Mouse (Mus musculus) olfactory bulb, adult 2 months (tissue): ENCODE measurements at regions not wholly inside any gene's neighbourhood (a gene's known extent, or its start where the extent isn't known, plus 50 kb on each side); places are given as distances from the start of the nearest gene placed in this dataset.

ENCODE experiments used
- H3K27ac ChIP-seq: fragments of 200-500 bp; 2 replicates; pipeline ENCODE4 v1.5.1; 2012; ENCODE audit warnings: low read depth, low read length; ENCODE audit not compliant: insufficient read depth
- H3K4me1 ChIP-seq: fragments of 200-500 bp; 2 replicates; pipeline ENCODE4 v1.6.1; 2012; ENCODE audit warnings: low read length; ENCODE audit not compliant: control insufficient read depth, insufficient read depth
- H3K4me3 ChIP-seq: fragments of 200-500 bp; 2 replicates; pipeline ENCODE4 v1.5.1; 2012; ENCODE audit warnings: mild to moderate bottlenecking, low read depth, low read length, moderate library complexity; ENCODE audit not compliant: insufficient read depth
- CTCF ChIP-seq: fragments of 200-500 bp; IDR thresholded peaks from 2 replicates; pipeline ENCODE4 v1.5.1; 2012; ENCODE audit warnings: low read depth, mild to moderate bottlenecking, low read length, moderate library complexity; ENCODE audit not compliant: insufficient read depth
- POLR2A ChIP-seq: fragments of 200-500 bp; IDR thresholded peaks from 2 replicates; pipeline ENCODE4 v1.6.1; 2012; ENCODE audit warnings: mild to moderate bottlenecking, low read depth, low read length, moderate library complexity; ENCODE audit not compliant: insufficient read depth
- WGBS: fragments of 180-500 bp; shearing (Covaris S2); methylation state at CpG from one replicate; pipeline ENCODE4 v1.1.7; 2018; 5-methylcytosine and 5-hydroxymethylcytosine counted together

GRCm38 (mm10) chr5:77532261-77533015 lies 124.6 kb upstream of the Igfbp7 start:
- no peak overlapping the region for H3K27ac ChIP-seq
- 32% methylated on average over 19 of the region's 19 CpGs for WGBS
- H3K4me3 ChIP-seq, result no peak overlapping the region
- TF ChIP-seq POLR2A (no peak), CTCF (no peak)
- peaks cover 16% of the 10 kb centered on the region for H3K4me1 ChIP-seq

- Histone ChIP-seq H3K4me1 (peaks cover 16% of the 10 kb centered on the region), H3K27ac (no peak overlapping the region), H3K4me3 (no peak overlapping the region)
- 46% methylated on average over 7 of the region's 7 CpGs for WGBS
- TF ChIP-seq POLR2A (no peak), CTCF (no peak)
Measured at GRCm38 (mm10) chr5:77530376-77530775, 122.5 kb upstream of the Igfbp7 start.

GRCm38 (mm10) chr5:77517252-77517651 lies 109.4 kb upstream of the Igfbp7 start:
- H3K4me1 ChIP-seq, result no peaks in the 10 kb centered on the region
- WGBS, result 70% methylated on average over 4 of the region's 4 CpGs
- no peak for TF ChIP-seq CTCF
- no peak for TF ChIP-seq POLR2A
- H3K4me3 ChIP-seq, result no peak overlapping the region
- no peak overlapping the region for H3K27ac ChIP-seq

GRCm38 (mm10) chr5:77515448-77515847 lies 107.6 kb upstream of the Igfbp7 start:
- no peaks in the 10 kb centered on the region for H3K4me1 ChIP-seq
- 92% methylated on average over 7 of the region's 7 CpGs for WGBS
- no peak overlapping the region for H3K4me3 ChIP-seq
- H3K27ac ChIP-seq, result no peak overlapping the region
- TF ChIP-seq POLR2A (no peak), CTCF (no peak)

- no peak for TF ChIP-seq CTCF
- TF ChIP-seq POLR2A, result no peak
Measured at GRCm38 (mm10) chr5:77502684-77503083, 94.8 kb upstream of the Igfbp7 start.

GRCm38 (mm10) chr5:77499949-77500460 lies 92.2 kb upstream of the Igfbp7 start:
- H3K4me1 ChIP-seq, result no peaks in the 10 kb centered on the region
- H3K4me3 ChIP-seq, result no peak overlapping the region
- WGBS, result 80% methylated on average over 5 of the region's 5 CpGs
- TF ChIP-seq POLR2A (no peak), CTCF (no peak)
- H3K27ac ChIP-seq, result no peak overlapping the region

More at GRCm38 (mm10) chr5:77502684-77503083, 94.8 kb upstream of the Igfbp7 start:
- Histone ChIP-seq H3K4me1 (no peaks in the 10 kb centered on the region), H3K27ac (no peak overlapping the region), H3K4me3 (no peak overlapping the region)
- 22% methylated on average over 5 of the region's 5 CpGs for WGBS

- H3K4me3 ChIP-seq, result no peak overlapping the region
- no peaks in the 10 kb centered on the region for H3K4me1 ChIP-seq
- TF ChIP-seq POLR2A (no peak), CTCF (no peak)
- 92% methylated on average over 1 of the region's 1 CpGs for WGBS
- H3K27ac ChIP-seq, result no peak overlapping the region
Measured at GRCm38 (mm10) chr5:77494601-77495000, 86.8 kb upstream of the Igfbp7 start.

GRCm38 (mm10) chr5:77488969-77489368 lies 81.1 kb upstream of the Igfbp7 start:
- no peak for TF ChIP-seq POLR2A
- no peak for TF ChIP-seq CTCF
- 76% methylated on average over 5 of the region's 5 CpGs for WGBS
- H3K27ac ChIP-seq, result no peak overlapping the region
- peaks cover 5% of the 10 kb centered on the region; the same call in 1 of the 2 replicates for H3K4me1 ChIP-seq
- no peak overlapping the region for H3K4me3 ChIP-seq

GRCm38 (mm10) chr5:77487837-77488827 lies 80.3 kb upstream of the Igfbp7 start:
- whole genome bisulfite sequencing, result 36% methylated on average over 19 of the region's 19 CpGs
- Histone ChIP-seq H3K27ac (no peak overlapping the region), H3K4me1 (peaks cover 5% of the 10 kb centered on the region; the same call in 1 of the 2 replicates), H3K4me3 (no peak overlapping the region)
- TF ChIP-seq CTCF, result no peak
- TF ChIP-seq POLR2A, result no peak
